Mouse (Mus musculus): ENCODE measurements around the gene Plgrkt.

GRCm38 (mm10) chr19:29388818-29389217, 21.6 kb upstream of the Plgrkt start:
- no peak for TF ChIP-seq CTCF (IDR thresholded peaks at IDR 0.05; ENCODE audit: borderline replicate concordance, insufficient read depth, low read depth, low read length)
- TF ChIP-seq POLR2A (IDR thresholded peaks at IDR 0.05; ENCODE audit: borderline replicate concordance, insufficient read depth, low read length) = no peak

Measured in cerebellum, adult 2 months (tissue).